ENCODE assay signal across 23 mouse cellular contexts in the genomic region with DNA sequence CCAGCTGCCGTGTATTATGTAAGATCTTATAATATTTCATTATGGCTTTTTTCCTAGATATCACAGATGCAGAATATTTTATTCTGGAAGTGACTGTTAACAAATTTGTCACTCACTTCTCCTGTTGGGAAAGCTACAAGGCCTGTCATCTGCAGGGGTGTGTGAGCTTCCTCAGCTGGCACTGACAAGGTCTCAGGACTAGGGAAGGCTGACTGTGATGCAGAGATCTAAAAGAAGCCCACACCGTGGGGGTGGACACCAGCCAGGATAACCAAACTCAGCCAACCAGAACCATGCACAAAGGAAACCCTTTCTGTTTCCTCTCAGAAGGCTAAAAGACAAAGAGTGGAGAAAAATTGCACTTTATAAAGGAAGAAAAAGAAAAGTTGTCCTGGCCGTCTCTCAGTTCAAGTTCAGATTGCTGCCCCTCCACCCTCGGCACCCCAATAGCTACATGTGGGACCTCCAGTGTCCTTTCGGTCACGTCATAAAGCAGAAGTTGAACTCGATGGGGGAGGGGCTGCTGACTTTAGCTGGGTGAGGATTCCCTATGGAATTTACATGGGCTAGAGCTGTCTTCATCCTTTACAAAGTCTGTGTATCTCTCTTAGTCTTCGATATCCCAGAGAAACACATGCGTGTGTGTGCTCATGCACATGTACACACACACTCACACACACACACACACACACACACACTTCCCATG.
DNase-seq lines count a peak whose midpoint lies in the region; ATAC-seq and TF ChIP-seq lines count a peak whose summit lies in the region.
"Had no signal": no experiment of that assay in that cellular context is flagged by ENCODE, and none has a peak within 500 bp of the region (broad histone marks: within the 10 kb centered on the region; RNA-seq: fewer than 3 reads in every experiment).

No protein-coding gene starts in this region.

- ATAC-seq in kidney, embryonic 16.5 days (ENCODE audit: low FRiP score, low TSS enrichment) = no peak
- peak; percentile 40 for ATAC-seq in lung, postnatal 0 days
- ATAC-seq in granulocyte monocyte progenitor cell, adult 5-6 weeks (replicated peaks; ENCODE audit: poor library complexity, severe bottlenecking) = peak; percentile 36
- ATAC-seq: activated CD4-positive, CD25-positive, alpha-beta regulatory T cell, adult 4 months; hindbrain, embryonic 16.5 days; liver, embryonic 12.5 days had no signal

- no peak overlapping the region for H3K4me3 ChIP-seq in kidney, embryonic 16.5 days (ENCODE audit: low read length)
- no peak overlapping the region for H3K4me3 ChIP-seq in lung, postnatal 0 days (ENCODE audit: low read depth, low read length)
- no peak overlapping the region for H3K4me3 ChIP-seq in bone marrow macrophage, adult 2 months (ENCODE audit: insufficient read depth, low read length)
- H3K4me3 ChIP-seq: embryonic facial prominence, embryonic 10.5 days; heart, embryonic 12.5 days; hindbrain, embryonic 10.5 days; intestine, embryonic 15.5 days; limb, embryonic 12.5 days; liver, embryonic 12.5 days had no signal

- WGBS in kidney, embryonic 16.5 days = 58% methylated on average over 9 of the region's 9 CpGs
- 56% methylated on average over 9 of the region's 9 CpGs for WGBS in lung, postnatal 0 days

- H3K4me1 ChIP-seq in kidney, embryonic 16.5 days (ENCODE audit: insufficient read depth, low read length) = peaks cover 10% of the 10 kb centered on the region
- no peaks in the 10 kb centered on the region for H3K4me1 ChIP-seq in lung, postnatal 0 days (ENCODE audit: insufficient read depth, low read depth, low read length)
- peaks cover 69% of the 10 kb centered on the region for H3K4me1 ChIP-seq in bone marrow macrophage, adult 2 months (ENCODE audit: control insufficient read depth, insufficient read depth, low read length)
- H3K4me1 ChIP-seq: intestine, embryonic 15.5 days; liver, embryonic 12.5 days had no signal

- H3K4me2 ChIP-seq in kidney, embryonic 16.5 days (replicated peaks; ENCODE audit: low read depth, low read length) = no peak overlapping the region
- no peak overlapping the region for H3K4me2 ChIP-seq in lung, postnatal 0 days (replicated peaks; ENCODE audit: low read depth, low read length)
- H3K4me2 ChIP-seq: heart, embryonic 12.5 days; intestine, embryonic 15.5 days; limb, embryonic 12.5 days; liver, embryonic 12.5 days had no signal

- TF ChIP-seq EP300 in lung, postnatal 0 days (IDR thresholded peaks at IDR 0.05) = no peak

- TF ChIP-seq CTCF in lung, postnatal 0 days (IDR thresholded peaks at IDR 0.05) = no peak
- TF ChIP-seq CTCF in bone marrow macrophage, adult 2 months (IDR thresholded peaks at IDR 0.05; ENCODE audit: low read depth, low read length) = no peak

- TF ChIP-seq POLR2A in bone marrow macrophage, adult 2 months (IDR thresholded peaks at IDR 0.05; ENCODE audit: borderline replicate concordance, low read depth, low read length) = no peak

- no peaks in the 10 kb centered on the region for H3K9me3 ChIP-seq in kidney, embryonic 16.5 days (ENCODE audit: low read length)
- no peaks in the 10 kb centered on the region for H3K9me3 ChIP-seq in lung, postnatal 0 days (ENCODE audit: low read length)
- H3K9me3 ChIP-seq: embryonic facial prominence, embryonic 10.5 days; heart, embryonic 12.5 days; hindbrain, embryonic 10.5 days; intestine, embryonic 15.5 days; limb, embryonic 12.5 days; liver, embryonic 12.5 days had no signal

- no peaks in the 10 kb centered on the region for H3K36me3 ChIP-seq in kidney, embryonic 16.5 days (ENCODE audit: insufficient read depth, low read length)
- no peaks in the 10 kb centered on the region for H3K36me3 ChIP-seq in lung, postnatal 0 days (ENCODE audit: insufficient read depth, low read length)
- H3K36me3 ChIP-seq: embryonic facial prominence, embryonic 10.5 days; heart, embryonic 12.5 days; hindbrain, embryonic 10.5 days; intestine, embryonic 15.5 days; limb, embryonic 12.5 days; liver, embryonic 12.5 days had no signal

- no peak overlapping the region for H3K27ac ChIP-seq in kidney, embryonic 16.5 days (ENCODE audit: low read length)
- H3K27ac ChIP-seq in lung, postnatal 0 days (ENCODE audit: low read length) = no peak overlapping the region
- peak overlapping the region; percentile 20; the same call in 1 of the 2 replicates for H3K27ac ChIP-seq in bone marrow macrophage, adult 2 months (ENCODE audit: insufficient read depth, low read depth, low read length)
- H3K27ac ChIP-seq: embryonic facial prominence, embryonic 10.5 days; hindbrain, embryonic 10.5 days; intestine, embryonic 15.5 days; limb, embryonic 12.5 days; liver, embryonic 12.5 days had no signal

- 0 out of 2 replicates have a peak overlapping the region, but pooled peaks have one; percentile 6 for H3K9ac ChIP-seq in kidney, embryonic 16.5 days (replicated peaks; ENCODE audit: low read length)
- no peak overlapping the region for H3K9ac ChIP-seq in lung, postnatal 0 days (replicated peaks; ENCODE audit: low read depth)
- H3K9ac ChIP-seq: heart, embryonic 12.5 days; intestine, embryonic 15.5 days; limb, embryonic 12.5 days; liver, embryonic 12.5 days had no signal

- no peaks in the 10 kb centered on the region for H3K27me3 ChIP-seq in kidney, embryonic 16.5 days (ENCODE audit: insufficient read depth, low read length)
- H3K27me3 ChIP-seq in lung, postnatal 0 days (replicated peaks; ENCODE audit: insufficient read depth, low read length) = no peaks in the 10 kb centered on the region
- H3K27me3 ChIP-seq: heart, embryonic 12.5 days; intestine, embryonic 15.5 days; limb, embryonic 12.5 days; liver, embryonic 12.5 days had no signal

- DNase-seq in kidney, postnatal 36 days = no peak
- peak; percentile 40 for DNase-seq in lung, postnatal 0 days (ENCODE audit: low spot score)
- DNase-seq in lung, postnatal 25 days (ENCODE audit: low spot score) = no peak
- no peak for DNase-seq in ovary, postnatal 10 days (ENCODE audit: low spot score)
- DNase-seq: adrenal gland, postnatal 14 days; cerebellum, adult 11 months; cerebellum, adult 9-11 months; gastrocnemius, postnatal 10 days; heart, adult 18-20 months; heart, postnatal 10 days; kidney, adult 8-10 months; layer of hippocampus, postnatal 36 days had no signal
